Mouse (Mus musculus): ENCODE measurements around the gene Tmem35b.

DNA sequence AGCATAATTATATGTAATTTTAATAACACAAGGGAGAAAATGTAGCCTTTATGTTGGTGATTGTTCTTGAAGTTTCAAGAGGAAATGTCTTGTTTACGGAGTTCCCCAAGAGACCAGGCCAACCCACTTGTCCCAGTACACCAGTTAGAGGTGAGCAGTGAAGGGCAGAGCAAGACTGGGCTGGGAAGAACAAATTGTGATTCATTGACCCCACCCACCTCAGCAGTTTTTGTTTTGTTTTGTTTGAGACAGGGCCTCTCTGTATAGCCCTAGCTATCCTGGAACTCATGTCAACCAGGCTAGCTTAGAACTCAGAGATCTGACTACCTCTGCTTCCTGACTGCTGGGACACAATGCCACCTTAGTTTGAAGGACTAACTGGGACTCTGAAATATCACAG lies 840 bp downstream of the Tmem35b start:
- TF ChIP-seq MYOD1 (IDR thresholded peaks at IDR 0.05; ENCODE audit: control insufficient read depth in 1 of 3, insufficient read length in 2 of 3, low read depth in 2 of 3) = no peak
- TF ChIP-seq POLR2A (IDR thresholded peaks at IDR 0.05; ENCODE audit: insufficient read length, low read depth) = no peak
- TF ChIP-seq CEBPB (IDR thresholded peaks at IDR 0.05; ENCODE audit: insufficient read depth, poor library complexity, severe bottlenecking) = no peak
- TF ChIP-seq MAX (IDR thresholded peaks at IDR 0.05; ENCODE audit: low read depth) = no peak
- TF ChIP-seq POLR2AphosphoS2 (IDR thresholded peaks at IDR 0.05; ENCODE audit: insufficient read length, low read depth) = no peak
- TF ChIP-seq REST (IDR thresholded peaks at IDR 0.05; ENCODE audit: insufficient read depth, insufficient read length) = no peak
- no peak for TF ChIP-seq USF1 (IDR thresholded peaks at IDR 0.05; ENCODE audit: low read depth)
- TF ChIP-seq TCF3 (IDR thresholded peaks at IDR 0.05; ENCODE audit: insufficient read length, low read depth) = no peak
- TF ChIP-seq TCF12 (IDR thresholded peaks at IDR 0.05; ENCODE audit: insufficient read depth, poor library complexity, severe bottlenecking) = no peak
- no peak for TF ChIP-seq E2F4 (IDR thresholded peaks at IDR 0.05; ENCODE audit: insufficient read depth)
- TF ChIP-seq SRF (IDR thresholded peaks at IDR 0.05; ENCODE audit: control insufficient read depth, insufficient read length, low read depth) = no peak

Measured in myocyte (in vitro differentiated cells).